Mouse (Mus musculus) neural tube, embryonic 12.5 days (tissue): ENCODE data around the gene Atxn1. TPM values are rescaled to one million over a fixed set of nuclear protein-coding genes. Genes with fewer than 3 reads are reported as not detected.

Experiments
- ATAC-seq: fragments of 200-750 bp; cut with Nextera tagmentation; 2 replicates; pipeline ENCODE4 v1.8.0; 2017; ENCODE audit warnings: low read depth, mild to moderate bottlenecking, moderate TSS enrichment, moderate library complexity; ENCODE audit not compliant: low FRiP score
- H3K27ac ChIP-seq: fragments of 300-500 bp; sonication (generic); 2 replicates; pipeline ENCODE4 v1.5.1; 2016
- H3K27me3 ChIP-seq: fragments of 300-500 bp; sonication (generic); replicated peaks from 2 replicates; pipeline ENCODE4 v1.6.1; 2016; ENCODE audit warnings: mild to moderate bottlenecking
- H3K36me3 ChIP-seq: fragments of 300-500 bp; sonication (generic); 2 replicates; pipeline ENCODE4 v1.6.1; 2016; ENCODE audit warnings: mild to moderate bottlenecking
- H3K4me1 ChIP-seq: fragments of 300-500 bp; sonication (generic); 2 replicates; pipeline ENCODE4 v1.6.1; 2016
- H3K4me2 ChIP-seq: fragments of 300-500 bp; sonication (generic); replicated peaks from 2 replicates; pipeline ENCODE4 v1.6.1; 2016; ENCODE audit warnings: mild to moderate bottlenecking
- H3K4me3 ChIP-seq: fragments of 300-500 bp; sonication (generic); 2 replicates; pipeline ENCODE4 v1.5.1; 2016
- H3K9ac ChIP-seq: fragments of 300-500 bp; sonication (generic); 2 replicates; pipeline ENCODE4 v1.6.1; 2016; ENCODE audit warnings: mild to moderate bottlenecking
- H3K9me3 ChIP-seq: fragments of 300-500 bp; sonication (generic); 2 replicates; pipeline ENCODE4 v1.6.1; 2016; ENCODE audit warnings: mild to moderate bottlenecking
- WGBS: fragments of 180-500 bp; shearing (Covaris S2); methylation state at CpG from one replicate; pipeline ENCODE4 v1.1.7; 2016; 5-methylcytosine and 5-hydroxymethylcytosine counted together
- polyA plus RNA-seq: library from polyadenylated mRNA; unstranded; fragments of >200 nt; fragmentation: Nextera tagmentation; extraction: Ambion mirVana; gene quantifications from 2 replicates; pipeline ENCODE4 v1.2.1, GENCODE M21; 2016

Gene Atxn1
- polyA plus RNA-seq, 1 experiment from 2014 or later: 3.4 TPM

GRCm38 (mm10) chr13:45796286-45796685 lies 168.5 kb downstream of the Atxn1 start:
- no peaks in the 10 kb centered on the region for H3K4me1 ChIP-seq
- peaks cover 4% of the 10 kb centered on the region; the same call in 1 of the 2 replicates for H3K36me3 ChIP-seq
- no peak overlapping the region for H3K27ac ChIP-seq
- H3K4me3 ChIP-seq: no peak overlapping the region
- no peak overlapping the region for H3K9ac ChIP-seq
- ATAC-seq: no peak
- no peaks in the 10 kb centered on the region for H3K27me3 ChIP-seq
- no peak overlapping the region for H3K4me2 ChIP-seq
- WGBS: 89% methylated on average over 6 of the region's 6 CpGs
- no peaks in the 10 kb centered on the region for H3K9me3 ChIP-seq

- Histone ChIP-seq H3K4me2 (no peak overlapping the region), H3K36me3 (peaks cover 4% of the 10 kb centered on the region; the same call in 1 of the 2 replicates), H3K9ac (no peak overlapping the region), H3K27me3 (no peaks in the 10 kb centered on the region), H3K9me3 (no peaks in the 10 kb centered on the region), H3K4me3 (no peak overlapping the region), H3K27ac (no peak overlapping the region), H3K4me1 (no peaks in the 10 kb centered on the region)
- WGBS: 83% methylated on average over 3 of the region's 3 CpGs
- no peak for ATAC-seq
Observed at GRCm38 (mm10) chr13:45793796-45794195, 171.0 kb downstream of the Atxn1 start.

GRCm38 (mm10) chr13:45786409-45786808 lies 178.4 kb downstream of the Atxn1 start:
- no peaks in the 10 kb centered on the region for H3K4me1 ChIP-seq
- H3K4me3 ChIP-seq: no peak overlapping the region
- no peaks in the 10 kb centered on the region for H3K9me3 ChIP-seq
- 85% methylated on average over 7 of the region's 7 CpGs for WGBS
- H3K4me2 ChIP-seq: no peak overlapping the region
- no peak overlapping the region for H3K27ac ChIP-seq
- no peaks in the 10 kb centered on the region for H3K36me3 ChIP-seq
- ATAC-seq: no peak
- H3K27me3 ChIP-seq: no peaks in the 10 kb centered on the region
- H3K9ac ChIP-seq: no peak overlapping the region

- ATAC-seq: no peak
- H3K4me3 ChIP-seq: no peak overlapping the region
- no peaks in the 10 kb centered on the region for H3K36me3 ChIP-seq
- no peak overlapping the region for H3K4me2 ChIP-seq
- no peaks in the 10 kb centered on the region for H3K27me3 ChIP-seq
- H3K4me1 ChIP-seq: no peaks in the 10 kb centered on the region
- WGBS: 83% methylated on average over 10 of the region's 10 CpGs
- no peak overlapping the region for H3K9ac ChIP-seq
- H3K9me3 ChIP-seq: no peaks in the 10 kb centered on the region
- H3K27ac ChIP-seq: no peak overlapping the region
Observed at GRCm38 (mm10) chr13:45783681-45784080, 181.1 kb downstream of the Atxn1 start.

- no peaks in the 10 kb centered on the region for H3K9me3 ChIP-seq
- H3K36me3 ChIP-seq: no peaks in the 10 kb centered on the region
- ATAC-seq: no peak
- peaks cover 3% of the 10 kb centered on the region; the same call in 1 of the 2 replicates for H3K4me1 ChIP-seq
- no peaks in the 10 kb centered on the region for H3K27me3 ChIP-seq
- no peak overlapping the region for H3K27ac ChIP-seq
- no peak overlapping the region for H3K9ac ChIP-seq
- WGBS: 92% methylated on average over 5 of the region's 5 CpGs
- H3K4me2 ChIP-seq: no peak overlapping the region
- H3K4me3 ChIP-seq: no peak overlapping the region
Observed at GRCm38 (mm10) chr13:45778750-45779149, 186.1 kb downstream of the Atxn1 start.

DNA sequence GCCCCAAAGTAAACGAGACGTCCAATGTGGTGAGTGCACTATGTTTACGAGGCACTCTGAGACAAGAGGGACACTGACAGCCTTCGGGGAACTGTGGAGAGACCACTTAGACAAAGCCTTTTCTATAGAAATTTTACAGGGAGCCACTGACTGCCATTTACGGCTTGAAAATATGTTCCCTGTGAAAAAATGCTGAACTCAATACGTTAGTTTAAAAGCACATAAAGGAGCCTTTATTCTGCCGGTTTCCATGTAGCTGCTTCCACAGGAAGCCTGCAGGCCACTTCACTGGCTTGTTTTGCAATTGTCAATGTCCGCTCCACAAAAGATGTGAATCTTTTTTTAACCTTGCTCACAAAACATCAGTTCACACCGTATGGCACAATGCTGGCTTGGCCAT lies 186.6 kb downstream of the Atxn1 start:
- Histone ChIP-seq H3K4me3 (no peak overlapping the region), H3K4me1 (peaks cover 8% of the 10 kb centered on the region; the same call in 1 of the 2 replicates), H3K9ac (no peak overlapping the region), H3K36me3 (no peaks in the 10 kb centered on the region), H3K9me3 (no peaks in the 10 kb centered on the region), H3K27me3 (no peaks in the 10 kb centered on the region), H3K27ac (no peak overlapping the region), H3K4me2 (no peak overlapping the region)
- 21% methylated on average over 9 of the region's 9 CpGs for whole genome bisulfite sequencing
- ATAC-seq: no peak

DNA sequence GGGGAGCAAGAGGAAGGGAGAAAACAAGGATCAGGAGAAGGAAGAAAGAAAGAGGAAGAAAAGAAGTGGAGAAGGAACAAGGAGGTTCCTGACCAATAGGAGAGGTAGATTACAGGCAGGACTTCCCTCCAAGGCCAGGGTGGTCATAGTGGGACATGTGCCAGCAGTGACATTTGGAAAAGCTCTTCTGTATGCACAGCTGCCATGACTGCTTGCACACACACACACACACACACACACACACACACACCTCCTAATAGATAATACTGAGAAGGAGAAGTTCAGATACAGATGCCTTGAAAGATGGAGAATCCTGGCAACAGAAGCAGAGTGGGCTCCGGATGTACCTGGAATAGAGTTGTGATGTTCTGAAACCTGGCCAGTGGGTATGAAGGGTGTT lies 189.3 kb downstream of the Atxn1 start:
- H3K36me3 ChIP-seq: no peaks in the 10 kb centered on the region
- no peak overlapping the region for H3K27ac ChIP-seq
- H3K9me3 ChIP-seq: no peaks in the 10 kb centered on the region
- H3K27me3 ChIP-seq: no peaks in the 10 kb centered on the region
- WGBS: 85% methylated on average over 1 of the region's 1 CpGs
- H3K4me1 ChIP-seq: peaks cover 8% of the 10 kb centered on the region; the same call in 1 of the 2 replicates
- H3K9ac ChIP-seq: no peak overlapping the region
- ATAC-seq: no peak
- H3K4me2 ChIP-seq: no peak overlapping the region
- no peak overlapping the region for H3K4me3 ChIP-seq

DNA sequence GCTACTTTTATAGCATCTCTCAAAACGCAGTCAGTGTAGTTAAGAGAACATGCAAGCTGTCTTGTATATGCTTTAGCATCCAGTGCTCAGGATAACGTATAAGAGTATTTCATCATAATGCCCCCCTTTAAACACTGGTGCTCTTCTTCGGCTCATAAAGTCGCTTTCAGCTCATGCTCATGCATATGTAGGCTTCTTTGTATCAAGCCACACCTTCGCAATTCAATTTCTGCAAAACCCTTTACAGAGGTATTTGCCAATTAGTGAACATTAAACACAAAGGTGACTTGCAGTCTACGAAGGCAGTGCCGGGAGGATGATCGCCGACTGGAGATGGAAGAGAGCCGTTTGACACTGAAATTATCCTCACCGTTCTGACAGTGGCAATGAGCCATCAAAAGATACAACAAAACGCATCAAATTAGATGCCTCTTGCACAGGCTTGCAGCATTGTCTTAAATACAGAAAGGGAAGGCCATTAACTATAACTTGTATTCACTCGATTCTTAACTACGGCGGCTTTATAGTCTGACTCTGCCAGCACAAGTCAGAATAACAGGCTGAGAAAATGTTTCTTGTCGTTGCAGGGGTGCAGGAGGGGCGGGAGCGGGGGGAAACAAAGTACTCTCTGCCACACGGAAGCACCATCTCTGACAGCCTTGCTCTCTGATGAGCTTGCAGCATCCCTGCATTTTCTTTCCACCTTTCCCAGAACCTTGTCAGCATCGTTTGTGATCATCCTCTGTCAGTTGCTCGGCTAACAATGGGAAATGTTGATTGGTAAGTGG lies 191.2 kb downstream of the Atxn1 start:
- H3K36me3 ChIP-seq: no peaks in the 10 kb centered on the region
- no peak overlapping the region for H3K4me3 ChIP-seq
- no peak overlapping the region for H3K9ac ChIP-seq
- H3K4me1 ChIP-seq: peaks cover 8% of the 10 kb centered on the region; the same call in 1 of the 2 replicates
- no peaks in the 10 kb centered on the region for H3K9me3 ChIP-seq
- no peak overlapping the region for H3K27ac ChIP-seq
- WGBS: 51% methylated on average over 21 of the region's 21 CpGs
- no peaks in the 10 kb centered on the region for H3K27me3 ChIP-seq
- no peak for ATAC-seq
- peak overlapping the region; percentile 26; the same call in 1 of the 2 replicates for H3K4me2 ChIP-seq

DNA sequence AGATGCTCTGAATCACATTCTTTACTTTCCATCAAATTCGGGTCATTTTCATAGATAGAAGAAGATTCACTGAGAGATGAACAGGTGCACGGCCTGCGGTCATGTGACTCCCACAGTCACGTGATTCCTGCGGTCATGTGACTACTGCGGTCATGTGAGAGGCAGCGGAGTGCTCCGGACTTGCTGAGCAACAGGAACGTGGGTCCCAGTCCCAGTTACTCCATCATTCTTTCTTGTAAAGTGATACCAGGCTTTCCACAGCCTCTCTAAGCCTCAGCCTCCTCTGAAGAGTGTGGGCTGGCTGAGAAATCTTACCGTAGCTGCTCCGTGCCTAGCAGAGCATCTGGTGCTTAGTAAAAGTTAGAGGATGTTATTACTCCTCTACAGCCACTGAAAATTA lies 195.1 kb downstream of the Atxn1 start:
- Histone ChIP-seq H3K27ac (no peak overlapping the region), H3K9ac (no peak overlapping the region), H3K9me3 (no peaks in the 10 kb centered on the region), H3K36me3 (no peaks in the 10 kb centered on the region), H3K27me3 (no peaks in the 10 kb centered on the region), H3K4me3 (no peak overlapping the region), H3K4me2 (no peak overlapping the region), H3K4me1 (peaks cover 8% of the 10 kb centered on the region; the same call in 1 of the 2 replicates)
- WGBS: 93% methylated on average over 11 of the region's 11 CpGs
- no peak for ATAC-seq

- no peak overlapping the region for H3K4me3 ChIP-seq
- no peak overlapping the region for H3K4me2 ChIP-seq
- no peaks in the 10 kb centered on the region for H3K27me3 ChIP-seq
- no peak overlapping the region for H3K9ac ChIP-seq
- H3K27ac ChIP-seq: no peak overlapping the region
- ATAC-seq: no peak
- H3K9me3 ChIP-seq: no peaks in the 10 kb centered on the region
- 87% methylated on average over 3 of the region's 3 CpGs for WGBS
- no peaks in the 10 kb centered on the region for H3K36me3 ChIP-seq
- 0 out of 2 replicates have a peak, but pooled peaks cover 3% of the 10 kb centered on the region for H3K4me1 ChIP-seq
Observed at GRCm38 (mm10) chr13:45768250-45768649, 196.6 kb downstream of the Atxn1 start.

GRCm38 (mm10) chr13:45764354-45764753 lies 200.5 kb downstream of the Atxn1 start:
- ATAC-seq: no peak
- Histone ChIP-seq H3K27ac (no peak overlapping the region), H3K9me3 (no peaks in the 10 kb centered on the region), H3K36me3 (no peaks in the 10 kb centered on the region), H3K4me2 (no peak overlapping the region), H3K27me3 (no peaks in the 10 kb centered on the region), H3K4me1 (0 out of 2 replicates have a peak, but pooled peaks cover 3% of the 10 kb centered on the region), H3K9ac (no peak overlapping the region), H3K4me3 (no peak overlapping the region)
- 85% methylated on average over 5 of the region's 5 CpGs for WGBS

- Histone ChIP-seq H3K9me3 (no peaks in the 10 kb centered on the region), H3K4me2 (no peak overlapping the region), H3K4me3 (no peak overlapping the region), H3K4me1 (0 out of 2 replicates have a peak, but pooled peaks cover 3% of the 10 kb centered on the region), H3K9ac (no peak overlapping the region), H3K36me3 (no peaks in the 10 kb centered on the region), H3K27ac (no peak overlapping the region), H3K27me3 (no peaks in the 10 kb centered on the region)
- 78% methylated on average over 7 of the region's 7 CpGs for WGBS
- no peak for ATAC-seq
Observed at GRCm38 (mm10) chr13:45762278-45762677, 202.5 kb downstream of the Atxn1 start.

GRCm38 (mm10) chr13:45754483-45754882 lies 210.3 kb downstream of the Atxn1 start:
- ATAC-seq: no peak
- 0 out of 2 replicates have a peak, but pooled peaks cover 3% of the 10 kb centered on the region for H3K4me1 ChIP-seq
- WGBS: 93% methylated on average over 1 of the region's 1 CpGs
- no peak overlapping the region for H3K27ac ChIP-seq
- H3K9ac ChIP-seq: no peak overlapping the region
- no peaks in the 10 kb centered on the region for H3K36me3 ChIP-seq
- H3K9me3 ChIP-seq: no peaks in the 10 kb centered on the region
- no peaks in the 10 kb centered on the region for H3K27me3 ChIP-seq
- no peak overlapping the region for H3K4me2 ChIP-seq
- H3K4me3 ChIP-seq: no peak overlapping the region
